Mouse (Mus musculus): ENCODE data around the gene Rnf7.
A peak's percentile ranks its signal among the peaks of the same experiment; 100 is the strongest.

Rnf7 gene

GRCm38 (mm10) chr9:96470266-96470974 is 8.1 kb downstream of the Rnf7 start:
- no peak for DNase-seq (ENCODE audit: low spot score in 2 of 2)

GRCm38 (mm10) chr9:96469556-96470265 is 8.8 kb downstream of the Rnf7 start:
- DNase-seq (ENCODE audit: low spot score in 2 of 2): no peak

- no peak for DNase-seq (ENCODE audit: low spot score in 2 of 2)
Measured at GRCm38 (mm10) chr9:96463708-96464107, 14.8 kb downstream of the Rnf7 start.

DNA sequence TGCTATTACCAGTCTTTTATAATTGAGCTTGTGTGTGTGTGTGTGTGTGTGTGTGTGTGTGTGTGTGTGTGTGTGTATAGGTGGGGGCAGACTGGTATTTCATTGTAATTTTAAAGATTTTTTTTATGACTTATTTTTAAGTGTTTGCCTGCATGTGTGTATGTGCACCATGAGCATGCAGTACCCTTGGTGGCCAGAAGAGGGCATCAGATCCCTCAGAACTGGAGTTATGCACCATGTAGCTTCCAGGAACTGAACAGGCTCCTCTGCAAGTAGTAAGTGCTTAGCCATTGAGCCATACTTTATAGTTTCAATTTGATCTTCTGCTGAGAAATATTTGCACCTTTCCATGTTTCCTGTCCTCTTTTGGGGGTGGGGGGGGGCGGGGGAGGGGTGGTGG is 16.9 kb downstream of the Rnf7 start:
- no peak for DNase-seq (ENCODE audit: low spot score in 2 of 2)

- DNase-seq (ENCODE audit: low spot score in 2 of 2): no peak
Measured at GRCm38 (mm10) chr9:96460117-96460865, 18.2 kb downstream of the Rnf7 start.

DNA sequence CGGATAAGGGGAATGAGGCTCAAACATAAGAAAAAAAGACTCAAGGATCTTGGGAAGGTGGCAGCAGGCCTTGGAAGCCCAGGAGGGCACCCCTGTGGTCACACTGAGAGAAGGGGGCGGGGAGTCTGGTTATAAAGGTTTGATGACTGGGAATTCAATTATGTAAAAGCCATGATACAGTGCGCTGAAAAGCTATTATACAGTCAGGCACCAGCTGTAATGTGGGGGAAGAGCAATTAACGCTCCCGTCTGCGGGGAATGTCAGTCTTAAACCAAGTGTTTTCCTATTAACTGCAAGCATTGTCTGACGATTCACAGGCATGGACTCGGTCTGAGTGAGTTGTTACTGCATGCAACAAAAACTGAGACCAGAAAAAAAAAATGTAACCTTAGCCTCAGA is 22.9 kb downstream of the Rnf7 start:
- no peak for DNase-seq (ENCODE audit: low spot score in 2 of 2)

DNA sequence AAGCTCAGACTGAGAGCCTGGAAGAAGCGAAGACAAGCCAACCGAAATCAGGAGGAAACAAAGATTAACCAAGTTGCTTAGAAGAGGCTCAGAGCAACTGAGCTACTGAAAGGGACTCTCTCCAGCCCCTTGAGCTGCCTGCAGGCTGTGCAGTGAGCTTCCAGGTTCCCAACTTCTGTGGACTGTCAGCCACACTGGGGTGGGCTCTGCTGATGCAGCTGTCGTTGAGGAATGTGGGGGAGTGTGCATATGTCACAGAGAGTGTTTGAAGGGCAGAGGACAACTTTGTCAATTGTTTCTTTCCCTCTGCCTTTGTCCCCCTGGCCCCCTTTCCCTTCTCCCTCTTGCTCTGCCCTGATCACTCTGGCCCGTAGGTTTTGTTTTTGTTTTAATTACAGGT is 25.5 kb downstream of the Rnf7 start:
- no peak for DNase-seq (ENCODE audit: low spot score in 2 of 2)

- DNase-seq (ENCODE audit: low spot score in 2 of 2): no peak
Measured at GRCm38 (mm10) chr9:96450900-96451720, 27.4 kb downstream of the Rnf7 start.

GRCm38 (mm10) chr9:96449514-96449913 is 29.0 kb downstream of the Rnf7 start:
- DNase-seq (ENCODE audit: low spot score in 2 of 2): no peak

GRCm38 (mm10) chr9:96445351-96445750 is 33.1 kb downstream of the Rnf7 start:
- DNase-seq (ENCODE audit: low spot score in 2 of 2): no peak

- DNase-seq (ENCODE audit: low spot score in 2 of 2): no peak
Measured at GRCm38 (mm10) chr9:96442081-96442480, 36.4 kb downstream of the Rnf7 start.

- peak in 1 of 2 experiments; percentile 22 for DNase-seq (ENCODE audit: low spot score in 2 of 2)
Measured at GRCm38 (mm10) chr9:96438334-96438871, 40.1 kb downstream of the Rnf7 start.

GRCm38 (mm10) chr9:96437805-96438333 is 40.6 kb downstream of the Rnf7 start:
- peak in 1 of 2 experiments; percentile 54 for DNase-seq (ENCODE audit: low spot score in 2 of 2)

GRCm38 (mm10) chr9:96436901-96437804 is 41.3 kb downstream of the Rnf7 start:
- DNase-seq (ENCODE audit: low spot score in 2 of 2): peak in 1 of 2 experiments; percentile 39

GRCm38 (mm10) chr9:96432575-96432974 is 45.9 kb downstream of the Rnf7 start:
- DNase-seq (ENCODE audit: low spot score in 2 of 2): no peak

- DNase-seq (ENCODE audit: low spot score in 2 of 2): no peak
Measured at GRCm38 (mm10) chr9:96431081-96431480, 47.4 kb downstream of the Rnf7 start.

GRCm38 (mm10) chr9:96428336-96429046 is 50.0 kb downstream of the Rnf7 start:
- DNase-seq (ENCODE audit: low spot score in 2 of 2): no peak

- DNase-seq (ENCODE audit: low spot score in 2 of 2): no peak
Measured at GRCm38 (mm10) chr9:96424027-96424426, 54.4 kb downstream of the Rnf7 start.

Data from urinary bladder, postnatal 4 days (tissue).